Comparison of ENCODE assay signal across 11 mouse cellular contexts in the genomic region with DNA sequence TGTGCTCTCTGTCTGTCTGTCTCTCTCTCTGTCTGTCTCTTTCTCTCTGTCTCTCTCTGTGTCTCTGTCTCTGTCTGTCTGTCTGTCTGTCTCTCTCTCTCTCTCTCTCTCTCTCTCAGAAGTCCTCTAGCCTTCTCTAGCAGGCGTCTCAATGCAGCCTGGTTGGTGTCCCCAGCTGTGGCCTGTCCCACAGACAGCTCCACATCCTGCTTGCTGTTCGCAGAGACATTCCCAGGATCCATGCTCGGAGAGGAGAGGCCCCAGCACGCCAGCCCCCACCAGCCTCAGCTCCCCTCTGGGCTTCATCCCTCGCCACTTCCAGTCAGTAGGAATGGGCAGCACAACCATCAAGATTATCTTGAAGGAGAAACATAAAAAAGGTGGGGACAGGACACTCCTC. TPM values are rescaled to one million over a fixed set of nuclear protein-coding genes. Genes with fewer than 3 reads are reported as not detected.
"Had no signal": no experiment of that assay in that cellular context is flagged by ENCODE, and none has a peak within 500 bp of the region (broad histone marks: within the 10 kb centered on the region; RNA-seq: fewer than 3 reads in every experiment).

No protein-coding gene starts in this region.

- H3K4me2 ChIP-seq: hindbrain, embryonic 12.5 days; kidney, embryonic 15.5 days; liver, embryonic 11.5 days; liver, embryonic 15.5 days; neural tube, embryonic 12.5 days had no signal

- H3K36me3 ChIP-seq: hindbrain, embryonic 12.5 days; kidney, embryonic 15.5 days; limb, embryonic 10.5 days; liver, embryonic 15.5 days; neural tube, embryonic 12.5 days had no signal

- H3K27ac ChIP-seq: hindbrain, embryonic 12.5 days; kidney, embryonic 15.5 days; left cerebral cortex, adult 2 months; limb, embryonic 10.5 days; liver, embryonic 15.5 days; neural tube, embryonic 12.5 days had no signal

- ATAC-seq: hindbrain, embryonic 16.5 days; inflammation-experienced regulatory T-cells, adult 6 months had no signal

- H3K4me1 ChIP-seq: hindbrain, embryonic 12.5 days; limb, embryonic 10.5 days; liver, embryonic 15.5 days; neural tube, embryonic 12.5 days had no signal

- H3K9me3 ChIP-seq: hindbrain, embryonic 12.5 days; kidney, embryonic 15.5 days; limb, embryonic 10.5 days; liver, embryonic 15.5 days; neural tube, embryonic 12.5 days had no signal

- H3K4me3 ChIP-seq: hindbrain, embryonic 12.5 days; kidney, embryonic 15.5 days; left cerebral cortex, adult 2 months; limb, embryonic 10.5 days; liver, embryonic 15.5 days; neural tube, embryonic 12.5 days had no signal

- H3K27me3 ChIP-seq: hindbrain, embryonic 12.5 days; kidney, embryonic 15.5 days; neural tube, embryonic 12.5 days had no signal

- H3K9ac ChIP-seq: hindbrain, embryonic 12.5 days; kidney, embryonic 15.5 days; liver, embryonic 15.5 days; neural tube, embryonic 12.5 days had no signal

- DNase-seq: midbrain, embryonic 14.5 days; thymus, postnatal 4 days had no signal

RNA-seq across cellular contexts. Expression of a gene that starts 21.4 kb away (rescaled TPM):
- polyA plus RNA-seq: inflammation-experienced regulatory T-cells, adult 6 months; liver, embryonic 15.5 days; midbrain, embryonic 14.5 days had no signal
